Mouse (Mus musculus) adipocyte (in vitro differentiated cells): Measurements from ENCODE around the gene Gja5.
"Not testable (repeated sequence)": the region's sequence is repeated elsewhere in the genome, so short reads cannot be mapped to it uniquely, and the experiment has no call there.

Source experiments
- DNase-seq: peaks from one replicate; pipeline ENCODE4 v3.0.0-alpha.2; 2016; ENCODE audit warnings: low spot score

Gene Gja5

GRCm38 (mm10) chr3:97100784-97101641, 196.5 kb downstream of the Gja5 start:
- no peak for DNase-seq

- DNase-seq = not testable (repeated sequence)
Measured at GRCm38 (mm10) chr3:97103946-97104345, 199.5 kb downstream of the Gja5 start.

- DNase-seq = no peak
Measured at GRCm38 (mm10) chr3:97104696-97105430, 200.4 kb downstream of the Gja5 start.

- no peak for DNase-seq
Measured at GRCm38 (mm10) chr3:97117511-97117910, 213.0 kb downstream of the Gja5 start.

GRCm38 (mm10) chr3:97118313-97118712, 213.8 kb downstream of the Gja5 start:
- DNase-seq = no peak

GRCm38 (mm10) chr3:97124193-97124592, 219.7 kb downstream of the Gja5 start:
- no peak for DNase-seq
